Mouse (Mus musculus) lung, adult 2 months (tissue): ENCODE measurements at regions not wholly inside any gene's neighbourhood (a gene's known extent, or its start where the extent isn't known, plus 50 kb on each side); places are given as distances from the start of the nearest gene placed in this dataset.

Experiments
- CTCF ChIP-seq: fragments of 200-500 bp; IDR thresholded peaks from 2 replicates; pipeline ENCODE4 v1.5.1; 2011; ENCODE audit warnings: mild to moderate bottlenecking, low read length, control low read depth; ENCODE audit not compliant: insufficient read depth
- POLR2A ChIP-seq: fragments of 200-500 bp; IDR thresholded peaks from 2 replicates; pipeline ENCODE4 v1.6.1; 2011; ENCODE audit warnings: low read depth, mild to moderate bottlenecking, control low read depth, low read length, borderline replicate concordance; ENCODE audit errors: extremely low read depth

- TF ChIP-seq POLR2A (no peak), CTCF (no peak)
These were observed 193.5 kb upstream of the Emcn start for GRCm38 (mm10) chr3:137147405-137147804.
